Mouse (Mus musculus) lung, postnatal 25 days (tissue): ENCODE data around the gene Fuom.
"Not testable (repeated sequence)": the region's sequence is repeated elsewhere in the genome, so short reads cannot be mapped to it uniquely, and the experiment has no call there.

Source experiments
- DNase-seq: peaks from one replicate; pipeline ENCODE4 v3.0.0; 2022; ENCODE audit warnings: low spot score

Gene Fuom

DNA sequence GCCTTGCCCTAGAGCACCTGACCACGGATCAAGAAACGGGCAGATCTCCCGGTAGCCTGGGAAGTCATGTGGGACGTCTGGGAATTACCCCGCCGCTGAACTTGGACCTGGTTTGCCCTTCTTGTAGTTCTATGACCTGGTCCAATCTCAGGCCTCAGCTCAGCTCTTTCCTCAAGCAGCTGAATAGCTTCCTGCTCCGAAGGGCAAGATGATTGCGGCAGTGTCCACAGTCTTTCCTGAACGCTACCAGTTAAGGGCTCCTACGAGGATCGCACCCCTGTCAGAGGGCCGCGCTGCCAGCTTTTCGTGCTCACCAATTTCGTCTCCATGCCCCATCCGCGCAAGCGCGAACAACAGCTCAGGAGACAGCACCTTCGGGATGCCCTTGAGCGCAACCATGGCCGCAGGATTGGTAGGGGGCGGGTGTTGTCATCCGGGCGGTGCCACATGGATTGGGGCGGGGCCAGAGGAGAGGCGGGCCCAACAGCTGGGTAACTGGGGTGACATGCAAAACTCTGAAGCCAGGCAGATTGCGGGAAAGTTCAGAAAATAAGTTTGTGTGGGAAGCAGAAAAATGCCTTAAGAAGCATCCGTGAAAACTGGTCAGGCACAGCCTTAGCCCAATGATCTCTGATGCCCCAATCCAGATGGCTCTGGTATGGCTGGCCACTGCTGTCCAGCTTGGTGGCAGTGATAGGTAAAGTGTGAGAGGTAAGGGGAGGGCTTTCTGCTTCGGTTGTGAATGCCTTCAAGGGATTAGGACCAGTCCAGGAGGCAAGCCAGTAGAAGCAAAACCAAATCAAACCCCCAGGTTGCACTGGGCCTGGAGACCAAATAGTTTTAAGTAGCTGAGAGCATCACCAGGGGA, at the start of gene Fuom:
Gene Fuom (minus strand): TSS at position 449 of the 868 bp plus-strand sequence.
- DNase-seq, result peak; percentile 85

- no peak for DNase-seq
These were observed 42.3 kb upstream of the Fuom start for GRCm38 (mm10) chr7:140144550-140144949.

DNA sequence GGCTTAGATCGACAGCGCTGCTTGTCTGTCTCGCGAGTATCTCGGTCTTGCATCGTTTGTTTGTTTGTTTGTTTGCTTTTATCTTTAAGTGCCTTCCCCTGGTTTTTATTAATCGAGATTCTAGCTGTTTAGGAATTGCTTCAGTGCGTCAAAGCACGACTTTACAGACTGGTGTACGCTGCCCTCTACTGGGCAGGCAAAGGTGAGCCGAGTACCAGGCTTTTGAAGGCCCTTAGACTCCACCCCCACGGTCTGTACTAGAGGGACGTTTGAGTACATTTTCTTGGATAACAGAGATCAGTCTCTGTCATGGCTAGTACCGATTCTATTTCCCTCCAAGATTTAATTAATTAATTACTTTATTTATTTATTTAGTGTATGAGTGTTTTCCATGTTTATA, 39.1 kb upstream of the Fuom start:
- DNase-seq, result peak; percentile 78

DNA sequence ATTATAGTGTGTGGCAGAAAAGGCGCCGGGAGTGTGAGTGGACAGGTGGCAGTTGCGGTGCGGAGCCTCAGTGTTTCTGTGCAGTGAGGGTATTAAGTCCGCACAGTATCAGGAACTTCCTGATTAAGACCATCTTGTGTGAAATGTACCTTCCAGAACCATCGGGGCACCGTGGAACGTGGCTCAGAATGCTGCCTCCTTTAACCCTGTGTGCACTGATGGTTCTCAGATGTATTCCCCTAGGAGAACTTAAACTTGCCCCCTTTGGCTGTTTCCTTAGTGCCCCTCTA, 35.7 kb upstream of the Fuom start:
- no peak for DNase-seq

GRCm38 (mm10) chr7:140137135-140138020, 35.1 kb upstream of the Fuom start, which contains the start of gene Mtg1:
Gene Mtg1 (plus strand): TSS chr7:140137564.
- DNase-seq, result peak; percentile 95

GRCm38 (mm10) chr7:140135106-140135770, 33.0 kb upstream of the Fuom start:
- no peak for DNase-seq

- DNase-seq, result not testable (repeated sequence)
These were observed 31.8 kb upstream of the Fuom start for GRCm38 (mm10) chr7:140134033-140134432.

DNA sequence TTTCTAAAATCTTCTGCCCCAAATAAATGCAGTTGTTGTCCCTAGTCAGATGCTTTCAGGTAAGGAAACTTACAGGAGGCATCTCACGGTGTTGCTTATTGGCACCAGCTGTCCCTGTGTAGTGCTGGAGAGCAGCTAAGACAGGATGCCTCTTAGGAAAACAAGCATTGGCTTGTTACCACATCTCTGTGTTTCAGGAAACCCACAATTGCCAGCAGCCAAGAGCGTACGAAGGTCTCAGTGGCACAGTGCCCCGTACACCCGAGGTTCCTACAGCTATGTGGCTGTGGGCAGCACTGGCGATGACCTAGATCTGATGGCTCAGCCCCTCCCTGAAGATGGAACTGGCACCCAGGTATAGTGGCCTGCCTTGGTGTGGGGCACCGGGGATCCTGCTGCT, 29.9 kb upstream of the Fuom start:
- not testable (repeated sequence) for DNase-seq

- no peak for DNase-seq
These were observed 25.7 kb upstream of the Fuom start for GRCm38 (mm10) chr7:140127911-140128310.

GRCm38 (mm10) chr7:140126934-140127333, 24.7 kb upstream of the Fuom start:
- no peak for DNase-seq

DNA sequence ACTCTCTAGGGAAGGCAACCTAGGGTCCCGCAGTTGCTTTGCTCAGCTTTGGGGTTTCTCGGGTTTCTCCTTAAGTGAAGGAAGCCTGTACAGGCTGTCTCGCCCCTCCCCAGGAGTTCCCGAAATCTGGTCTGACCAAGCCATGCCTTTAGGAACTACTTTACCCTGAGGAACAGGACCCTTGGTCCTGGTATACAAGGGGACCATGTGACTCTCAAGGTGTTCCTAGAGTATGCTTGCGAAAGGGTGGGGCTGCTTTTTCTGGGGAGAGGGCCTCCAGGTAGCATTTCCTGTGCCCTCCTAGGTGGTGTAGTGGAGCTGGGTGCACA, 23.7 kb upstream of the Fuom start:
- peak; percentile 22 for DNase-seq

GRCm38 (mm10) chr7:140125278-140126021, 23.2 kb upstream of the Fuom start:
- DNase-seq, result peak; percentile 95

- DNase-seq, result no peak
These were observed 22.1 kb upstream of the Fuom start for GRCm38 (mm10) chr7:140124382-140124781.

DNA sequence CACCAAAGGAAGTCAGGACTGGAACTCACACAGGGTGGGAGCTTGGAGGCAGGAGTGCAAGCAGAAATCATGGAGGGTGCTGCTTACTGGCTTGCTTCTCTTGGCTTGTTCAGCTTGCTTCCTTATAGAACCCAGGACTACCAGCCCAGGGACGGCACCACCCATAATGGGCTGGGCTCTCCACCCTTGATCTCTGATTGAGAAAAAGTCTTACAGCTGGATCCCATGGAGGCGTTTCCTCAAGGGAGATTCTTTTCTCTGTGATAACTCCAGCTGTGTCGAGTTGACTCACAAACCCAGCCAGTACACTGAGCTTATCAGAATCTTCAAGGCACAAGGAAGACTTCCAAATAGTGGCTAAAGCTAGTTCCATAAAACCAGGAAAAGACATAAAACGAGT, 20.5 kb upstream of the Fuom start:
- DNase-seq, result no peak

DNA sequence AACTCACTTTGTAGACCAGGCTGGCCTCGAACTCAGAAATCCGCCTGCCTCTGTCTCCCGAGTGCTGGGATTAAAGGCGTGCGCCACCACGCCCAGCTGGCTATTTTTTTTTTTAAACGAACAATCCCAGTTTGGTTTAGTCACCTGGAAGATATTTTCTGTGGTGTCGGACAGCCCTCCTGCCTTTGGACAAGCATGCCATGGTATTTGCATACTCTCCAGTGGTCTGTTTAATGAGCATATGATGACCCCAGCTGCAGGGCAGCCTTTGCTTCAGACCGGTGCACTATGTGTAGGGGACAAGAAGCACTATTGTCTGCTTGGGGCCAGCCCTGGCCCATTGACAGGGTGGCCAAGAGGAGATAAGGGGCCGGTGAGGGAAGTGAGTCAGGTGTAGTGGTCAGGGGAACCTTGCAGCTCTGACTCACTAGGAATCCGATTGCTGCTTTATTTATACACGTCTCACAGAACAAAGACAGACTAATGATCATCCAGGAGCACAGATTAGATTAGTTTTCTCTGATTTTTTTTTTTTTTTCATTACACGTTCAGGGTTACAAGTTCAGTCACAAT, 19.2 kb upstream of the Fuom start:
- DNase-seq, result no peak

- no peak for DNase-seq
These were observed 18.2 kb upstream of the Fuom start for GRCm38 (mm10) chr7:140120484-140120883.

GRCm38 (mm10) chr7:140116329-140117054, 14.3 kb upstream of the Fuom start, which contains the start of gene Echs1:
Gene Echs1 (minus strand): TSS chr7:140116476.
- peak; percentile 95 for DNase-seq

- DNase-seq, result peak; percentile 88
These were observed 13.5 kb upstream of the Fuom start, which contains the start of gene Paox for GRCm38 (mm10) chr7:140115583-140116328. Gene Paox (plus strand): TSS chr7:140115799.

DNA sequence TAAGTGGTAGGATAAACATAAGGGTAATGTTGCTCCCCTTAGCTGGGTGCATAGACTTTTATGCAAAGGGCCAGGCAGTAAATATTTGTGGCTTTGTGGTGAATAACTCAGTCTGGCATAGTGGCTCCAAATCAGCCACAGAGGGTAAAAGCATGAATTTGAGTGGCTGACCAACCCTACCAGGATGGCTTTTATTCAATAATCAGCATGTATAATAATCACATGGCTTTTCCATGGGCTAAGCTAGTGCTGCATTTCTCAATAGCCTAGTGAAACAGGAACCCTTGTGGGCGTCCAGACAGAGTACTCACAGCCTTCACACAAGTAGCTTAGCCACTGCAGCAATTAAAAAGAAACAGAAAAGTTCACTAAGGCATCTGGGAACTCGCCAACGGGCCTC, 9.7 kb upstream of the Fuom start:
- peak; percentile 48 for DNase-seq

DNA sequence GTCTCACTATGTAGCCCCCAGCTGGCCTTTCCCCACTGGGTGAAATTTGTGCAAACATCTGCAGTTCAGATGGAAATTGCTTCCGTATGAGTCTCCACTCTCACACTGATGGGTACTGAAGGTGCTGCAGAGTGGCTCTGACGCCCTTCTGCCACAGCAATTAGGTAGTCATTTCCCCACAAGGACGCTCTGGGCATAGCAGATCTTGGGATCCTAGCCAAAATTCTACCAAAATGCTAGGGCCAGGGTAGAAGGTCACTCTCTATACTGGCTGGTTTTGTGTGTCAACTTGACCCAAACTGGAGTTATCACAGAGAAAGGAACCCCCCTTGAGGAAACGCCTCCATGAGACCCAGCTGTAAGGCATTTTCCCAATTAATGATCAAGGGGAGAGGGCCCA, 1.8 kb upstream of the Fuom start:
- DNase-seq, result no peak
